In genomic region chr13:56134631-56135181, GRCm38 (mm10) we compare ENCODE assay signal across 8 mouse cellular contexts. TPM values are rescaled to one million over a fixed set of nuclear protein-coding genes. Genes with fewer than 3 reads are reported as not detected.
A peak's percentile ranks its signal among the peaks of the same experiment; 100 is the strongest.
DNase-seq lines count a peak whose midpoint lies in the region; ATAC-seq and TF ChIP-seq lines count a peak whose summit lies in the region.

No protein-coding gene starts in this region.

- WGBS in lung, embryonic 14.5 days = under 1% methylated on average over 49 of the region's 50 CpGs
- under 1% methylated on average over 48 of the region's 50 CpGs for WGBS in embryonic facial prominence, embryonic 13.5 days
- under 1% methylated on average over 45 of the region's 50 CpGs for WGBS in liver, embryonic 16.5 days (ENCODE audit: insufficient replicate concordance)

- peak overlapping the region; percentile 98 for H3K9ac ChIP-seq in lung, embryonic 14.5 days
- H3K9ac ChIP-seq in embryonic facial prominence, embryonic 13.5 days = peak overlapping the region; percentile 99
- peak overlapping the region; percentile 87 for H3K9ac ChIP-seq in liver, embryonic 16.5 days (ENCODE audit: low read depth, low read length)

- H3K4me2 ChIP-seq in lung, embryonic 14.5 days = peak overlapping the region; percentile 89
- peak overlapping the region; percentile 87 for H3K4me2 ChIP-seq in embryonic facial prominence, embryonic 13.5 days
- H3K4me2 ChIP-seq in liver, embryonic 16.5 days (ENCODE audit: low read depth, low read length) = peak overlapping the region; percentile 88

- peaks cover 8% of the 10 kb centered on the region; the same call in 1 of the 2 replicates for H3K36me3 ChIP-seq in lung, embryonic 14.5 days (ENCODE audit: insufficient read depth)
- H3K36me3 ChIP-seq in embryonic facial prominence, embryonic 13.5 days = peaks cover 18% of the 10 kb centered on the region
- H3K36me3 ChIP-seq in liver, embryonic 16.5 days (ENCODE audit: control insufficient read depth, insufficient read depth) = no peaks in the 10 kb centered on the region; the same call in 1 of the 2 replicates

- H3K4me3 ChIP-seq in lung, embryonic 14.5 days (ENCODE audit: low read depth, low read length) = peak overlapping the region; percentile 98
- H3K4me3 ChIP-seq in embryonic facial prominence, embryonic 13.5 days = peak overlapping the region; percentile 97
- peak overlapping the region; percentile 87 for H3K4me3 ChIP-seq in liver, embryonic 16.5 days (ENCODE audit: low read depth, low read length)

- peak; percentile 47; the same call in 1 of the 2 replicates for ATAC-seq in lung, embryonic 14.5 days (ENCODE audit: insufficient read depth)
- ATAC-seq in embryonic facial prominence, embryonic 13.5 days (ENCODE audit: insufficient number of reproducible peaks, insufficient read depth, low FRiP score, low TSS enrichment, low read depth) = no peak
- peak; percentile 18 for ATAC-seq in liver, embryonic 16.5 days (ENCODE audit: low read depth)
- no peak for ATAC-seq in granulocyte monocyte progenitor cell, adult 5-6 weeks (replicated peaks; ENCODE audit: poor library complexity, severe bottlenecking)

- peak overlapping the region; percentile 86 for H3K27ac ChIP-seq in lung, embryonic 14.5 days (ENCODE audit: low read depth)
- peak overlapping the region; percentile 87 for H3K27ac ChIP-seq in embryonic facial prominence, embryonic 13.5 days
- H3K27ac ChIP-seq in liver, embryonic 16.5 days (ENCODE audit: low read length) = peak overlapping the region; percentile 79

- no peak for TF ChIP-seq CTCF in lung, embryonic 14.5 days (IDR thresholded peaks at IDR 0.05; ENCODE audit: low read depth)

- 0 out of 2 replicates have a peak, but pooled peaks cover 10% of the 10 kb centered on the region for H3K4me1 ChIP-seq in lung, embryonic 14.5 days (ENCODE audit: insufficient read depth)
- H3K4me1 ChIP-seq in embryonic facial prominence, embryonic 13.5 days = peaks cover 34% of the 10 kb centered on the region
- H3K4me1 ChIP-seq in liver, embryonic 16.5 days (ENCODE audit: control insufficient read depth, low read depth, low read length) = peaks cover 25% of the 10 kb centered on the region

- no peaks in the 10 kb centered on the region for H3K27me3 ChIP-seq in lung, embryonic 14.5 days (ENCODE audit: insufficient read depth, low read length)
- no peaks in the 10 kb centered on the region for H3K27me3 ChIP-seq in embryonic facial prominence, embryonic 13.5 days
- H3K27me3 ChIP-seq in liver, embryonic 16.5 days (ENCODE audit: control insufficient read depth, insufficient read depth, low read depth, low read length) = no peaks in the 10 kb centered on the region

- peak; percentile 45 for DNase-seq in lung, embryonic 14.5 days
- DNase-seq in lung, adult 18-20 months = no peak
- peak; percentile 54 for DNase-seq in ZHBTc4 (ENCODE audit: low read depth, low spot score)
- DNase-seq in induced T-regulatory cell, adult 2 months (ENCODE audit: low read depth) = peak; percentile 57
- DNase-seq in spleen, adult 12 weeks (ENCODE audit: low spot score) = peak; percentile 24

- no peaks in the 10 kb centered on the region for H3K9me3 ChIP-seq in lung, embryonic 14.5 days (ENCODE audit: low read depth, low read length)
- H3K9me3 ChIP-seq in embryonic facial prominence, embryonic 13.5 days = no peaks in the 10 kb centered on the region
- no peaks in the 10 kb centered on the region for H3K9me3 ChIP-seq in liver, embryonic 16.5 days (replicated peaks; ENCODE audit: control insufficient read depth, low read length)

RNA-seq across cellular contexts. Expression of gene H2afy, which starts 1.5 kb away (rescaled TPM):
- 359 and 377 TPM in 2 replicates for polyA plus RNA-seq in lung, embryonic 14.5 days (2014; fragmentation: Nextera tagmentation; extraction: Ambion mirVana)
- 338 and 383 TPM in 2 replicates for polyA plus RNA-seq in embryonic facial prominence, embryonic 13.5 days (2015; fragmentation: Nextera tagmentation; extraction: Ambion mirVana)
- 76.3 and 80.7 TPM in 2 replicates for polyA plus RNA-seq in liver, embryonic 16.5 days (2015; fragmentation: Nextera tagmentation; extraction: Ambion mirVana)
- total RNA-seq in granulocyte monocyte progenitor cell, adult 5-6 weeks (2014; fragmentation: Nextera tagmentation) = 930 and 1,115 TPM in 2 replicates
- 1,419 and 1,485 TPM in 2 replicates for total RNA-seq in granulocyte monocyte progenitor cell, adult 5-6 weeks (2017)

RNA-seq across cellular contexts. Expression of gene Tifab, which starts 44.0 kb away (rescaled TPM):
- polyA plus RNA-seq in lung, embryonic 14.5 days (2014; fragmentation: Nextera tagmentation; extraction: Ambion mirVana) = 0.85 and 1.0 TPM in 2 replicates
- 1.1 and 1.7 TPM in 2 replicates for polyA plus RNA-seq in embryonic facial prominence, embryonic 13.5 days (2015; fragmentation: Nextera tagmentation; extraction: Ambion mirVana)
- polyA plus RNA-seq in liver, embryonic 16.5 days (2015; fragmentation: Nextera tagmentation; extraction: Ambion mirVana) = 7.1 and 8.1 TPM in 2 replicates
- total RNA-seq in granulocyte monocyte progenitor cell, adult 5-6 weeks (2014; fragmentation: Nextera tagmentation) = 148 and 174 TPM in 2 replicates
- total RNA-seq in granulocyte monocyte progenitor cell, adult 5-6 weeks (2017) = 115 and 120 TPM in 2 replicates

Comparison
In these comparisons a context has a peak if more than half of its experiments do, and no peak if none do; other contexts are left out.
1. DNase-seq: peak in lung, embryonic 14.5 days (single experiment), ZHBTc4 (single experiment), induced T-regulatory cell, adult 2 months (single experiment) and spleen, adult 12 weeks (single experiment); none in lung, adult 18-20 months (0 of 2).
2. ATAC-seq: peak in lung, embryonic 14.5 days (single experiment) and liver, embryonic 16.5 days (single experiment); none in embryonic facial prominence, embryonic 13.5 days (single experiment) and granulocyte monocyte progenitor cell, adult 5-6 weeks (single experiment).
3. Peak in every context shown above with its lines, with median percentiles within 50 percentile points of each other: H3K27ac ChIP-seq, H3K4me2 ChIP-seq, H3K4me3 ChIP-seq and H3K9ac ChIP-seq.